Mouse (Mus musculus): ENCODE results near the gene Ghitm. TPM values are rescaled to one million over a fixed set of nuclear protein-coding genes. Genes with fewer than 3 reads are reported as not detected.

Ghitm gene
- polyA plus RNA-seq, 1 experiment from 2014 or later: 377 TPM

- ATAC-seq (peak; percentile 47), DNase-seq (ENCODE audit: low read depth, low spot score) (no peak)
- H3K27me3 ChIP-seq: no peaks in the 10 kb centered on the region
- ChIA-PET POLR2A (no interaction called here), CTCF (no interaction called here)
- TF ChIP-seq CTCF (IDR thresholded peaks at IDR 0.05): no peak
- in situ Hi-C loops (cut with MboI; ENCODE audit: low pct_unique_long_range_greater_than_20kb): no loop called here
Measured at GRCm38 (mm10) chr14:37134304-37135126, 557 bp downstream of the Ghitm start.

GRCm38 (mm10) chr14:37127652-37128051 lies 7.4 kb downstream of the Ghitm start:
- ChIA-PET CTCF (interaction anchor here (0.8 to 2.8 kb wide), 7 partner anchors 11 to 94 kb away, joined by 3 to 8 read pairs (median 3); no protein-coding TSS in a partner anchor), POLR2A (no interaction called here)
- in situ Hi-C loops (cut with MboI; ENCODE audit: low pct_unique_long_range_greater_than_20kb): no loop called here
- DNase-seq (ENCODE audit: low read depth, low spot score) (no peak), ATAC-seq (peak; percentile 82)
- no peaks in the 10 kb centered on the region for H3K27me3 ChIP-seq
- TF ChIP-seq CTCF (IDR thresholded peaks at IDR 0.05): peak; percentile 77

DNA sequence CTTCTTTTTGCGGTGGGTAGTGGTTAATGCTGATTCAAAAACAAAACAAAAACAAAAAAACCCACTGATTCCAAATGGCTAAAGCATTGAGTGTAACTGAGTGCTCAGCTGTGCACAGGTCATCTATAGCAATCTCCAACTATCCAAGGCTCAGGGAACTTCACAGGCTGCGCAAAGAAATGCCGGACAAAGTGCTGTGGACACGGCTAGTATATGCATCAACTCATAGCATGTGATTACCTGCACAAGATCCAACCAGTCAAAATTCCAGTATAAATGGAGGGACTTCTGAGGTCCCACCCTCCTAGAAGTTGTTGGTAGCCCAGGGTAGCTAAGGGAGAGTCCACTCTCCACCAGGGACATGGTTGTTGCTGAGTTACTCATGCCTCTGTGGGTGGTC lies 15.8 kb downstream of the Ghitm start:
- TF ChIP-seq CTCF (IDR thresholded peaks at IDR 0.05): no peak
- H3K27me3 ChIP-seq: no peaks in the 10 kb centered on the region
- CTCF ChIA-PET: no interaction called here
- in situ Hi-C loops (cut with MboI; ENCODE audit: low pct_unique_long_range_greater_than_20kb): no loop called here
- ATAC-seq: no peak
- POLR2A ChIA-PET: no interaction called here
- no peak for DNase-seq (ENCODE audit: low read depth, low spot score)

DNA sequence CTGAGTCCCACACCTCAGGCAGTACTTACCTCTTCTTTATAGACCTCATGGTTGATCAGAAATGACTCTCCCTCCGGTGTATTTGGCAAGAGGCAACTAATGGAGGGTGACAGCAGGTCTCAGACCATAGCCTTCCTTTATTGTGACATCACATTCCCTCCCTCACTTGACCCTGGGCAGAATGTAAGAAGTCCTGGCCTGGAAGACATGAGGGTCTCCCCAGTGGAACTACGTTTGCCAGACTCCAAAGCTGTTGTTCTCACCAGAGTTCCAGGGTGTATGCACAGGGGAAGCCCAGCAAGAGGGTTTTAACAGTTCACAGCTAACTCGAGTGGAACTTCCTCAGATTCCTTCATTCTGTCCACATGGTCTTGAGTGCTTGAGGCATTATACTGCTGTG lies 21.1 kb downstream of the Ghitm start, which contains the start of gene 2610528A11Rik:
2610528A11Rik (minus strand) TSS at position 101 of the 400 bp plus-strand sequence.
- no peaks in the 10 kb centered on the region for H3K27me3 ChIP-seq
- in situ Hi-C loops (cut with MboI; ENCODE audit: low pct_unique_long_range_greater_than_20kb): no loop called here
- TF ChIP-seq CTCF (IDR thresholded peaks at IDR 0.05): no peak
- ChIA-PET POLR2A (interaction anchor here (0.8 kb wide), 1 partner anchor 13 kb away, joined by 3 read pairs; no protein-coding TSS in a partner anchor), CTCF (no interaction called here)
- no peak for DNase-seq (ENCODE audit: low read depth, low spot score)
- peak; percentile 10 for ATAC-seq

- ATAC-seq (no peak), DNase-seq (ENCODE audit: low read depth, low spot score) (no peak)
- no peaks in the 10 kb centered on the region for H3K27me3 ChIP-seq
- ChIA-PET POLR2A (no interaction called here), CTCF (no interaction called here)
- no peak for TF ChIP-seq CTCF (IDR thresholded peaks at IDR 0.05)
- in situ Hi-C loops (cut with MboI; ENCODE audit: low pct_unique_long_range_greater_than_20kb): no loop called here
Measured at GRCm38 (mm10) chr14:37112931-37113330, 22.1 kb downstream of the Ghitm start.

DNA sequence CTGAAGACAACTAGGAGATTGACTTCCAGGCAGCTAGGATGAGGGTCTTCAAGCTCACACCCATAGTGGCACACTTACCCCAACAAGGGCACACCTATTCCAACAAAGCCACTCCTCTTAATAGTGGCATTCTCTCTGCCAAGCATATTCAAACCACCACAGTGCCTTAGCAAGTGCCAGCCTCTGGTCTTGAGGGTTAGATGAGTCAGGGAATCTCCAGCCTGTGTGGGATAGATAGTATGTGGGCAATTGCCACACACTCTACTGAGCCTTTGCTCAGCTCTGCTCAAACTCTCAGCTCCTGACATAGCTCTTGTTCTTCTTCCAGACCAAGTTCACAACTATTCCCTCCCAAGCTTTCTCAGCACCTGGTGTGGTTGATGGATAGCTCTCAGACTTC lies 23.7 kb downstream of the Ghitm start:
- no peak for TF ChIP-seq CTCF (IDR thresholded peaks at IDR 0.05)
- ATAC-seq (no peak), DNase-seq (ENCODE audit: low read depth, low spot score) (no peak)
- H3K27me3 ChIP-seq: no peaks in the 10 kb centered on the region
- ChIA-PET POLR2A (no interaction called here), CTCF (no interaction called here)
- in situ Hi-C loops (cut with MboI; ENCODE audit: low pct_unique_long_range_greater_than_20kb): no loop called here

DNA sequence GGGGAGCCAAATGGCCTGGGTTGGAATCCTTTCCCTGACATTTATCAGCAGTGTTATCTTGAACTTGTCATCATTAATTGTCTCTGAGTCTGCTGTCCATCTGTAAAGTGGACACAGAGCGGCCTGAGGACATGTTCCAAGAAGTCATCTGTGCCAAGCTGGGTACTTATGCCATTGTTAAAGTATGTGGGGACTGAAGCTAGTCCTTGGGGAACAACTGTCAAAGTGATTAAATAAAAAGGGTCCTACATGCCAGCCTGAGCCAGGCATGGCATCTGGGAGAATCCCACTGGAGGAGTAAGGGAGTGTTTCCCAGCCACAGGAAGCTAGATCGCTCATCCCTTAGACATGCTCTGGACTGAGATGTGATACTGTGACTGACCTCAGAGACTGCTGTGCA lies 24.6 kb downstream of the Ghitm start:
- CTCF ChIA-PET: interaction anchor here (1.4 kb wide), 1 partner anchor 17 kb away, joined by 4 read pairs; no protein-coding TSS in a partner anchor
- no peak for TF ChIP-seq CTCF (IDR thresholded peaks at IDR 0.05)
- ATAC-seq: no peak
- DNase-seq (ENCODE audit: low read depth, low spot score): no peak
- POLR2A ChIA-PET: no interaction called here
- H3K27me3 ChIP-seq: no peaks in the 10 kb centered on the region
- in situ Hi-C loops (cut with MboI; ENCODE audit: low pct_unique_long_range_greater_than_20kb): no loop called here

- in situ Hi-C loops (cut with MboI; ENCODE audit: low pct_unique_long_range_greater_than_20kb): no loop called here
- POLR2A ChIA-PET: no interaction called here
- ATAC-seq: no peak
Measured at GRCm38 (mm10) chr14:37109975-37110374, 25.1 kb downstream of the Ghitm start.

GRCm38 (mm10) chr14:37109460-37109859 lies 25.6 kb downstream of the Ghitm start:
- in situ Hi-C loops (cut with MboI; ENCODE audit: low pct_unique_long_range_greater_than_20kb): no loop called here
- TF ChIP-seq CTCF (IDR thresholded peaks at IDR 0.05): no peak
- no peaks in the 10 kb centered on the region for H3K27me3 ChIP-seq
- ATAC-seq: no peak
- ChIA-PET POLR2A (no interaction called here), CTCF (interaction anchor here (1.4 kb wide), 1 partner anchor 18 kb away, joined by 4 read pairs; no protein-coding TSS in a partner anchor)
- DNase-seq (ENCODE audit: low read depth, low spot score): no peak

More at GRCm38 (mm10) chr14:37109975-37110374, 25.1 kb downstream of the Ghitm start:
- no peak for DNase-seq (ENCODE audit: low read depth, low spot score)
- TF ChIP-seq CTCF (IDR thresholded peaks at IDR 0.05): no peak
- CTCF ChIA-PET: interaction anchor here (1.4 kb wide), 1 partner anchor 18 kb away, joined by 4 read pairs; no protein-coding TSS in a partner anchor
- H3K27me3 ChIP-seq: no peaks in the 10 kb centered on the region

DNA sequence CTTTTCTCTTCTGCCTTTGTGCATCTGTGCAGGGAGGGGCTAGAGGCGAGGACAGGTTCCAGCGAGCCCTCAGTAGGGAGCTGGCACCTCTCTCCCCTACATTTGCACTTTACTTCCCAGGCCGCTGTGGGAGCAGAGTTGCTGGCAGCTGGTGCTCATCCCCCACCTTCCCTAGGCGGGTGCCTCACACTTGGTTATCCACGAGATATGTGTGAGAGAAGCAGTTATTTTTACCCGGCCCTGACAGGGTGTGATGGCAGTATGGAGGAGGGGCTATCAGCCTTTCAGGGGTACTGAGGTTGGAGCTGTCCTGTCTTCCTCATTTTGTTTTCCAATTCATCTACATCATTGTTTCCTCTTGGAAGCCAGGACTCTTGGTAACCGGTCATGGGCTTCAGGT lies 29.2 kb downstream of the Ghitm start:
- H3K27me3 ChIP-seq: peaks cover 7% of the 10 kb centered on the region
- CTCF ChIA-PET: interaction anchor here (1.2 kb wide), 1 partner anchor 241 kb away, joined by 3 read pairs; no protein-coding TSS in a partner anchor
- in situ Hi-C loops (cut with MboI; ENCODE audit: low pct_unique_long_range_greater_than_20kb): no loop called here
- no peak for ATAC-seq
- POLR2A ChIA-PET: no interaction called here
- DNase-seq (ENCODE audit: low read depth, low spot score): no peak
- TF ChIP-seq CTCF (IDR thresholded peaks at IDR 0.05): no peak

- CTCF ChIA-PET: no interaction called here
- no peak for TF ChIP-seq CTCF (IDR thresholded peaks at IDR 0.05)
- DNase-seq (ENCODE audit: low read depth, low spot score) (no peak), ATAC-seq (no peak)
- POLR2A ChIA-PET: no interaction called here
- in situ Hi-C loops (cut with MboI; ENCODE audit: low pct_unique_long_range_greater_than_20kb): no loop called here
- peaks cover 9% of the 10 kb centered on the region for H3K27me3 ChIP-seq
Measured at GRCm38 (mm10) chr14:37104747-37105146, 30.3 kb downstream of the Ghitm start.

Data from Patski (cell line).